Mouse (Mus musculus) G1E (cell line): ENCODE data around the gene Tspan17.

Source experiments
- CTCF ChIP-seq: IDR thresholded peaks from 2 replicates; pipeline ENCODE4 v1.5.1; 2012; ENCODE audit warnings: low read depth, low read length, inconsistent platforms, mixed read lengths
- GATA1 ChIP-seq: IDR thresholded peaks from 2 replicates; pipeline ENCODE4 v1.6.1; 2012; ENCODE audit warnings: borderline replicate concordance, low read length, inconsistent platforms, mixed read lengths
- GATA2 ChIP-seq: IDR thresholded peaks from 2 replicates; pipeline ENCODE4 v1.6.1; 2012; ENCODE audit warnings: low read depth, low read length, inconsistent platforms, borderline replicate concordance
- POLR2AphosphoS5 ChIP-seq: IDR thresholded peaks from 2 replicates; pipeline ENCODE4 v1.6.1; 2012; ENCODE audit warnings: low read depth, low read length, inconsistent platforms; ENCODE audit not compliant: insufficient replicate concordance

DNA sequence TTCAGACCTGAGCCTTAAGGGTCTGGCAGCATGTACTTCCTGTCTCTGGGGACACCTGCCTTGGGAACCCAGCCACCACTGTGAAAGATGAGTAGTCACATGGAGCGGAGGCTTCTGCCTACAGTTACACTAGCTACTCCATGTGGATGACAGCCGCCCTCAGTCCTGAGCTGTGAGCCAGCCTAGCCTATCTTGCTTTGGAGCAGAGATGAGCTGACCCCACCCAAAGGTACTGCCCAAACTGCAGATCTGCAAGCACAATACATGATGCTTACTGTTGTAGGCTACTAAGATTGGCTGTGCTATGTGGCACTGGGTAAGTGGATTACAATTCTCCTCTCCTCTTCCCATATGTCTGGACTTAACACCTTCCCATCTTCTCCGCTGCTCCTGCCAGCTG, 8.1 kb upstream of the Tspan17 start:
- no peak for TF ChIP-seq CTCF
- no peak for TF ChIP-seq GATA2
- TF ChIP-seq POLR2AphosphoS5 = no peak
- TF ChIP-seq GATA1 = no peak
